Mouse (Mus musculus) myocyte (in vitro differentiated cells): ENCODE results near the gene Plekha5. TPM values are rescaled to one million over a fixed set of nuclear protein-coding genes. Genes with fewer than 3 reads are reported as not detected.

ENCODE experiments used
- H3K27me3 ChIP-seq: one replicate; pipeline ENCODE4 v1.6.1; 2011; ENCODE audit not compliant: control insufficient read depth, insufficient read depth, insufficient read length
- H3K36me3 ChIP-seq: one replicate; pipeline ENCODE4 v1.6.1; 2011; ENCODE audit not compliant: control insufficient read depth, insufficient read depth
- H3K4me2 ChIP-seq: one replicate; pipeline ENCODE4 v1.6.1; 2011; ENCODE audit warnings: low read depth, control low read depth
- H3K4me3 ChIP-seq: one replicate; pipeline ENCODE4 v1.5.1; 2011; ENCODE audit warnings: mild to moderate bottlenecking, control low read depth, moderate library complexity
- H3K79me2 ChIP-seq: one replicate; pipeline ENCODE4 v1.6.1; 2011; ENCODE audit not compliant: control insufficient read depth, insufficient read depth
- H3ac ChIP-seq: one replicate; pipeline ENCODE4 v1.6.1; 2011; ENCODE audit not compliant: control insufficient read depth, insufficient read length
- CEBPB ChIP-seq: IDR thresholded peaks from 2 replicates; pipeline ENCODE4 v1.6.1; 2011; ENCODE audit warnings: mild to moderate bottlenecking, moderate library complexity; ENCODE audit not compliant: poor library complexity, insufficient read depth, severe bottlenecking
- E2F4 ChIP-seq: IDR thresholded peaks from one replicate; pipeline ENCODE4 v1.6.1; 2011; ENCODE audit warnings: mild to moderate bottlenecking, control low read depth, moderate library complexity; ENCODE audit not compliant: insufficient read depth
- MAX ChIP-seq: IDR thresholded peaks from one replicate; pipeline ENCODE4 v1.6.1; 2011; ENCODE audit warnings: low read depth, mild to moderate bottlenecking, control low read depth
- MYOD1 ChIP-seq, 3 experiments: IDR thresholded peaks; one replicate each; pipeline ENCODE4 v1.6.1; 2011; ENCODE audit warnings: control low read depth in 2 of 3, low read depth in 2 of 3, mild to moderate bottlenecking in 2 of 3, moderate library complexity in 1 of 3; ENCODE audit not compliant: insufficient read length in 2 of 3, control insufficient read depth in 1 of 3
- MYOG ChIP-seq, 3 experiments: IDR thresholded peaks; one replicate each; pipeline ENCODE4 v1.6.1; 2011; ENCODE audit warnings: control low read depth in 2 of 3, low read depth in 2 of 3, mild to moderate bottlenecking in 2 of 3; ENCODE audit not compliant: insufficient read length in 2 of 3, control insufficient read depth in 1 of 3, insufficient read depth in 1 of 3
- POLR2A ChIP-seq: IDR thresholded peaks from one replicate; pipeline ENCODE4 v1.6.1; 2011; ENCODE audit warnings: low read depth, mild to moderate bottlenecking, control low read depth, moderate library complexity; ENCODE audit not compliant: insufficient read length
- POLR2AphosphoS2 ChIP-seq: IDR thresholded peaks from one replicate; pipeline ENCODE4 v1.6.1; 2011; ENCODE audit warnings: low read depth, control low read depth; ENCODE audit not compliant: insufficient read length
- REST ChIP-seq: IDR thresholded peaks from one replicate; pipeline ENCODE4 v1.6.1; 2011; ENCODE audit warnings: mild to moderate bottlenecking, control low read depth, moderate library complexity; ENCODE audit not compliant: insufficient read depth, insufficient read length
- SRF ChIP-seq: IDR thresholded peaks from one replicate; pipeline ENCODE4 v1.6.1; 2011; ENCODE audit warnings: low read depth; ENCODE audit not compliant: control insufficient read depth, insufficient read length
- TCF12 ChIP-seq: IDR thresholded peaks from one replicate; pipeline ENCODE4 v1.6.1; 2011; ENCODE audit warnings: mild to moderate bottlenecking, control low read depth; ENCODE audit not compliant: poor library complexity, insufficient read depth, severe bottlenecking
- TCF3 ChIP-seq: IDR thresholded peaks from one replicate; pipeline ENCODE4 v1.6.1; 2011; ENCODE audit warnings: low read depth, control low read depth; ENCODE audit not compliant: insufficient read length
- USF1 ChIP-seq: IDR thresholded peaks from one replicate; pipeline ENCODE4 v1.6.1; 2011; ENCODE audit warnings: low read depth, mild to moderate bottlenecking, control low read depth, moderate library complexity
- polyA plus RNA-seq: library from polyadenylated mRNA; unstranded; fragments of >200 nt; fragmentation: generic; extraction: Trizol; gene quantifications from one replicate; pipeline ENCODE4 v1.2.1, GENCODE M21; 2012; ENCODE audit warnings: missing spikeins

The Plekha5 gene
- polyA plus RNA-seq, 1 experiment = 12.2 TPM

DNA sequence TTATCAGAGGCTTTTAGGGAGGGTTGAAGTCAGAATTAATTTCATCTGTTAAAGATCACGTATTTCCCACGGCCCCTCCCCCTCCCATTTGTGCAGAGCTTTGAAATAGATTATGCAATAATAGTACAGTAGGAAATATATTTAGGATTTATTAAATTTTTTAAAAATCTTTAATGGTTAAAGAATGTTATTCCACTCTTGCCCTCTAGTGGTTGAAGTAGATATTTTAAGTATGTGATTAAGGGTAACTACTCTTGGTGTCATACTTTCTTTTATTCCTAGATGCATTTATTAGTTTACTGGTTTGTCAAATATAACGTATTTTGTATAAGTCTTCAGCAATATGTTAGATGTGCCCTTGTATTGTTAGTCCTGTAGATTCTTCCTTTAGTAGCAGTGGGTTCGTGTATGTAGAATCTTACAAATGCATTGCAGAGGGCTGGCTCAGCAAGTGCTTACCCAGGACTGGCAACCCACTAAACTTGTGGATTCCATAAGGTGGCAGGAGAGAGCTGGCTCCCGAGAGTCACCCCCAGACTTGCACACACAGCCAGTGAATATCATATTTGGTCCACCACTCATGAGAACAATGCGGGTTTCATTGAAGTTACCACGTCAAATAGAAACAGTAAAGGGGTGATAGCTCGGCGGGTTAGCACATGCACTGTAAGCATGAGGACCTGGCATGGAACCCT lies 51.7 kb downstream of the Plekha5 start:
- TF ChIP-seq REST (no peak), TCF12 (no peak), USF1 (no peak), CEBPB (no peak), MYOG (IDR thresholded peaks at IDR 0.05; ENCODE audit: control insufficient read depth in 1 of 3, insufficient read depth in 1 of 3, insufficient read length in 2 of 3, low read depth in 2 of 3) (no peak), SRF (no peak), POLR2A (no peak), MYOD1 (IDR thresholded peaks at IDR 0.05; ENCODE audit: control insufficient read depth in 1 of 3, insufficient read length in 2 of 3, low read depth in 2 of 3) (no peak), POLR2AphosphoS2 (no peak), E2F4 (no peak), TCF3 (no peak), MAX (no peak)
- Histone ChIP-seq H3K4me3 (no peak overlapping the region), H3K79me2 (no peaks in the 10 kb centered on the region), H3K27me3 (no peaks in the 10 kb centered on the region), H3K36me3 (no peaks in the 10 kb centered on the region), H3ac (no peak overlapping the region), H3K4me2 (no peak overlapping the region)

DNA sequence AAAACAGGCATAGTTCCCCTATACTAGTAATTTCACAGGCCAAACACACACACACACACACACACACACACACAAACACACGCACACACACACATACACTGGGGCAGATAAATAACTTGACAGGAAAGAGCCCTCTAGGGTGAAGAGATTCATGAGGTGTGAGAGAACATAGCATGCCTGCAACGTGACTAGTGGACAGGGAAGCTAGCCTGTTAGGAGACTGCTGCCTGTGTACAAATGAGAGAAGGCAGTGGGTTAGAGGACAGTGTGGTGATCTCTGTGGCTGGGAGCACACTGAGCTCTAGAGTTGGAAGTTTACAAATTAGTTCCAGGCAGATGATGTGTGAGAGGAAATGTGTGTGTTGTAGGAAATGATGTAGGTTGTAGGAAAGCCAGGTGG lies 53.1 kb downstream of the Plekha5 start:
- Histone ChIP-seq H3K79me2 (no peaks in the 10 kb centered on the region), H3K4me2 (no peak overlapping the region)
- TF ChIP-seq MYOD1 (IDR thresholded peaks at IDR 0.05; ENCODE audit: control insufficient read depth in 1 of 3, insufficient read length in 2 of 3, low read depth in 2 of 3) = no peak
- no peak for TF ChIP-seq TCF12
- no peak for TF ChIP-seq E2F4
- no peak for TF ChIP-seq REST
- TF ChIP-seq CEBPB = no peak
- no peak for TF ChIP-seq USF1
- TF ChIP-seq TCF3 = no peak
- TF ChIP-seq MYOG (IDR thresholded peaks at IDR 0.05; ENCODE audit: control insufficient read depth in 1 of 3, insufficient read depth in 1 of 3, insufficient read length in 2 of 3, low read depth in 2 of 3) = no peak
- no peak for TF ChIP-seq MAX
- no peak for TF ChIP-seq POLR2AphosphoS2
- no peak for TF ChIP-seq SRF
- TF ChIP-seq POLR2A = no peak

DNA sequence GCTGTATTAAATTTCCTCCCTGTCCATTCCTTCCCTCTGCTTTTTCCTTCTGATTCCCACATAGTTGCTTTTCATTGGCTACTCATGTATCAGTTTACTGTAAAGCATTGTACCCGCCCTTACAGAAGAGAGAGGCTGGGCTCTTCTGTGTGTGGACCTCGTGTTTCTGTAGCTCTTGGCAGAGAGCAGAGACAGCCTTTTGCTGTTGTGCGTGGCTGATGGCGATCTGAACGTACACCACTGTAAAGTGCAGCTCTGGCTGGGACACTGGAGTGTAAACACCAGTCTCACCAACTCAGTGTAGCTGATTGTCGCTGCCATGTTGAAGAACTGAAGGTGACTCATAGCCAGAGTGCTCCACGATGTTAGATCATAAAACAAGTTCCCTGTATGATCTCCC lies 54.2 kb downstream of the Plekha5 start:
- Histone ChIP-seq H3K27me3 (no peaks in the 10 kb centered on the region), H3K4me2 (peak overlapping the region; percentile 53), H3ac (no peak overlapping the region), H3K36me3 (no peaks in the 10 kb centered on the region), H3K79me2 (no peaks in the 10 kb centered on the region), H3K4me3 (no peak overlapping the region)
- TF ChIP-seq TCF12 (no peak), MYOD1 (IDR thresholded peaks at IDR 0.05; ENCODE audit: control insufficient read depth in 1 of 3, insufficient read length in 2 of 3, low read depth in 2 of 3) (no peak), POLR2A (no peak), TCF3 (no peak), CEBPB (no peak), MYOG (IDR thresholded peaks at IDR 0.05; ENCODE audit: control insufficient read depth in 1 of 3, insufficient read depth in 1 of 3, insufficient read length in 2 of 3, low read depth in 2 of 3) (no peak), REST (no peak), SRF (no peak), E2F4 (no peak), MAX (no peak), USF1 (no peak), POLR2AphosphoS2 (no peak)

More for the DNA sequence above, 53.1 kb downstream of the Plekha5 start:
- Histone ChIP-seq H3ac (no peak overlapping the region), H3K36me3 (no peaks in the 10 kb centered on the region), H3K4me3 (no peak overlapping the region), H3K27me3 (no peaks in the 10 kb centered on the region)

DNA sequence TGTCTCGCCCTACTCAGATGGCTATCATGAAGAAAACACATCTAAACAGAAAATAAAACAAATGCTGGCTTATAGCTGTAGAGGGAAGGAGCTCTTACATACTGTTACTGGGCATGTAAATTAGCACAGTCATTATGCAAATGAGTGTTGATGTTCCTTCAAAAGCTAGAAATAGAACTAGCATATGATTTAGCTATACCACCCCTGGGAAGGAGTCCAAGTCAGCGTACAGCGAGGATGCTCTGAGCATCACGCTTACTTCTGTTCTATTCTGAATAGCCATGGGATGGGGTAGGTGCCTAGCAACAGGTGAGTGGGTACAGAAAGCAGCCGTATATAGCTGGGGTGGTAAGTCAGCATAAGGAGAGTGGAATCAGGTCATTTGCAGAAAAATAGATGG lies 55.1 kb downstream of the Plekha5 start:
- Histone ChIP-seq H3K36me3 (no peaks in the 10 kb centered on the region), H3ac (no peak overlapping the region), H3K4me2 (no peak overlapping the region), H3K79me2 (no peaks in the 10 kb centered on the region), H3K4me3 (no peak overlapping the region), H3K27me3 (no peaks in the 10 kb centered on the region)
- TF ChIP-seq E2F4 (no peak), REST (no peak), SRF (no peak), TCF12 (no peak)

DNA sequence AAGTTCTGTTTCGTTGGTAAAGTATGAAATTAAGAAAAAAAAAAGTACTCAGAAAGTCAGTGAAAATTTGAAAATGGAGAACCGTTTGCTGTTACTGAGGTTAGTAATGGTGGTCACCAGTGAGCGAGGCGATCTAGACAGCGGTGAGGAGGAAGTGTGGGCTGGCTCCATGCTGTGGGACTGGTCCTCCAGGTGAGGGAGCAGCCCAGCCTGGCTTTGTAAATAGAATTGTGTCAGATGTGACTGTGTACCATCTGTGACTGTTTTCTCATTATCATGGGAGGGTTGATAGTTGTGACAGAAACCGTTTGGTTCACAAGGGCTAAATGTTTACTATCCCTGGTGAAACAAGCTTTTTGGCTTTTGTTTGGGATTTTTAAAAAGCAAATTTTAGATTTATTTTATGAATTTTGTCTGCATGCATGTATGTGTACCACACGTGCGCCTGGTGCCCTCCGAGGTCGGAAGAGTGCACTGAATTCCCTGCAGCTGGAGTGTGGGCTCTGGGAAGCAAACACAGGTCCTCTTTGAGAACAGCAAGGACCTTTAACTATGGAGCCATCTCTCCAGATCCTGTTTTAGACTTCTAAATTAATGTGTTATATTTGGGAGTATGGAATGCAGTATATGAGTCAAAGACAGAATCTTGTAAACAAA lies 56.7 kb downstream of the Plekha5 start:
- Histone ChIP-seq H3K4me3 (no peak overlapping the region), H3K36me3 (no peaks in the 10 kb centered on the region), H3K79me2 (no peaks in the 10 kb centered on the region), H3ac (no peak overlapping the region), H3K27me3 (no peaks in the 10 kb centered on the region), H3K4me2 (no peak overlapping the region)
- TF ChIP-seq USF1 = no peak
- TF ChIP-seq MAX = no peak
- no peak for TF ChIP-seq MYOD1 (IDR thresholded peaks at IDR 0.05; ENCODE audit: control insufficient read depth in 1 of 3, insufficient read length in 2 of 3, low read depth in 2 of 3)
- no peak for TF ChIP-seq TCF12
- no peak for TF ChIP-seq REST
- TF ChIP-seq POLR2AphosphoS2 = no peak
- no peak for TF ChIP-seq POLR2A
- no peak for TF ChIP-seq MYOG (IDR thresholded peaks at IDR 0.05; ENCODE audit: control insufficient read depth in 1 of 3, insufficient read depth in 1 of 3, insufficient read length in 2 of 3, low read depth in 2 of 3)
- TF ChIP-seq TCF3 = no peak
- TF ChIP-seq CEBPB = no peak
- no peak for TF ChIP-seq SRF
- no peak for TF ChIP-seq E2F4
